Mouse (Mus musculus) G1E (cell line): ENCODE measurements around the gene Egfem1.

Experiments used
- CTCF ChIP-seq: IDR thresholded peaks from 2 replicates; pipeline ENCODE4 v1.5.1; 2012; ENCODE audit warnings: low read depth, low read length, inconsistent platforms, mixed read lengths
- GATA1 ChIP-seq: IDR thresholded peaks from 2 replicates; pipeline ENCODE4 v1.6.1; 2012; ENCODE audit warnings: borderline replicate concordance, low read length, inconsistent platforms, mixed read lengths
- GATA2 ChIP-seq: IDR thresholded peaks from 2 replicates; pipeline ENCODE4 v1.6.1; 2012; ENCODE audit warnings: low read depth, low read length, inconsistent platforms, borderline replicate concordance
- POLR2AphosphoS5 ChIP-seq: IDR thresholded peaks from 2 replicates; pipeline ENCODE4 v1.6.1; 2012; ENCODE audit warnings: low read depth, low read length, inconsistent platforms; ENCODE audit not compliant: insufficient replicate concordance
- TAL1 ChIP-seq: conservative IDR thresholded peaks from 2 replicates; pipeline ENCODE4 v1.6.1; 2012; ENCODE audit warnings: low read depth, low read length, inconsistent platforms, mixed read lengths

DNA sequence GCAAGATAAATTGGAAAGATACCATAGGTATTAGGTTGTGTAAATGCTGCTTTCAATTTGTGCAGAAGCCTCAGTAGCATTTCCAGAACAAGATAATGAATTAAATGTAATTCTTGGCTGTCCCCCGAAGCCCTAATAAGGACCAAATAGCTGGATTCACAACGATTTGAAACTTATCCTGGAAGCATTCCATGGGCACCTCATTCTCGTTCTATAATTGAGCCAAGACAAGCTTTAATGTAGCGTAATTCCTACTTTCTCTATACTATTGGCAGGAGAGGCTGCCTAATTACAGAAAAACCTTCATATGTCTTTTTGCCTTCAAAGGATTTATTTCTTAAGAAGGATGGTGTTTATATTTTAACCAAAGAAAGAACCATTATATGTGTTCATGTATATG, 18.7 kb upstream of the Egfem1 start:
- TF ChIP-seq CTCF = no peak
- TF ChIP-seq TAL1 = no peak
- no peak for TF ChIP-seq GATA1
- TF ChIP-seq POLR2AphosphoS5 = no peak
- TF ChIP-seq GATA2 = no peak
